Mouse (Mus musculus) central nervous system, embryonic 14 days (tissue): ENCODE data around the gene Slco1a5. TPM values are rescaled to one million over a fixed set of nuclear protein-coding genes. Genes with fewer than 3 reads are reported as not detected.

Experiments
- polyA plus RNA-seq: library from polyadenylated mRNA; depleted of rRNA; stranded (reverse); fragments of >200 nt; gene quantifications from 2 replicates; pipeline ENCODE4 v1.2.3, GENCODE M21; 2012; rRNA removed

Slco1a5 gene
- polyA plus RNA-seq: 0.24 and 0.28 TPM in 2 replicates

GRCm38 (mm10) chr6:142322881-142323280 lies at the start of gene Slco1a5:
TSS of gene Slco1a5 (minus strand) at chr6:142322981.

DNA sequence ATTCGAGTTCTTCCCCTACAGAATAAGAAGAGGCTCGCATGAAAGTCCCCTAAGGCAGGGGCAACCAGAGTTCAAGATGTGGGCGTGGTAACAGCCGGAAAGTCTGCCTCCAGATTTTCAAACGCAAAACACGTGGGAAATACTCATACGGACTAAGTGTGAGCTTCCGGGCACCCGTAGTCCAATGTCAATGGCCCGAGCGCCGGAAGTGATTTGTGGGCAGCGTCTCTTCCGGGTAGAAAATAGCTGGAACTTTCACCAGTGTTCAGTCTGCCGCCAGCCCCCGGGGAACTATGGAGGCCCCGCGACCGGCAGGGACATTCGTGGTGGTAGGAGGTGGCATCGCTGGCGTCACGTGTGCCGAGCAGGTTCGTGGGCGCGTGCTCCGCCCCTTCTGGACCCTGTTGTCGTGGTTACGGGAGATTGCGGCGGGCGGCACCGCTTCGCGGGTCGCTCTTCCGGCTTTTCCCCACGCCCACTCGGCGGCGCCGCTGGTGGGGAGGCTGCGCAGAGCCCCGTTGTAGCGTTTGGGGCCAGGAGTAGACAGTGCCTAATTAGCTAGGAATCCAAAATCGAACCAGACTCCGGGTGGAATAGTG lies 22.8 kb upstream of the Slco1a5 start, which contains the start of gene Pyroxd1:
Gene Pyroxd1, plus strand, starts transcription at position 215 of the 599 bp plus-strand sequence.

GRCm38 (mm10) chr6:142298098-142298497 lies 24.7 kb downstream of the Slco1a5 start, which contains the start of gene Iapp:
TSS of gene Iapp (plus strand) at chr6:142298423.

GRCm38 (mm10) chr6:142208421-142208820 lies 114.4 kb downstream of the Slco1a5 start, which contains the start of gene Slco1a6:
TSS of gene Slco1a6 (minus strand) at chr6:142208521.

Other genes starting within 250 kb of the Slco1a5 start
- gene Slco1a6, start 114.5 kb downstream of the Slco1a5 start, polyA plus RNA-seq: 0.10 TPM in 1 of 2 replicates, not detected in the other
- gene Iapp, start 24.6 kb downstream of the Slco1a5 start, polyA plus RNA-seq: 0.33 and 0.43 TPM in 2 replicates
- 14.1 and 14.6 TPM in 2 replicates for gene Pyroxd1, start 22.7 kb upstream of the Slco1a5 start, polyA plus RNA-seq
- 21.0 and 21.8 TPM in 2 replicates for gene Recql, start 64.1 kb upstream of the Slco1a5 start, polyA plus RNA-seq
- 24.6 and 26.6 TPM in 2 replicates for gene Golt1b, start 64.2 kb upstream of the Slco1a5 start, polyA plus RNA-seq
- 12.3 and 13.3 TPM in 2 replicates for gene Spx, start 90.5 kb upstream of the Slco1a5 start, polyA plus RNA-seq
- gene Gys2, start 150.1 kb upstream of the Slco1a5 start, polyA plus RNA-seq: not detected in 2 replicates
- 361 and 427 TPM in 2 replicates for gene Ldhb, start 185.0 kb upstream of the Slco1a5 start, polyA plus RNA-seq
- gene Kcnj8, start 248.6 kb upstream of the Slco1a5 start, polyA plus RNA-seq: 9.1 and 9.5 TPM in 2 replicates